Mouse (Mus musculus) testis, adult 2 months (tissue): Measurements from ENCODE around the gene Vps52.

Source experiments
- CTCF ChIP-seq: fragments of 200-500 bp; IDR thresholded peaks from 2 replicates; pipeline ENCODE4 v1.5.1; 2012; ENCODE audit warnings: low read depth, mild to moderate bottlenecking, inconsistent platforms, low read length, moderate library complexity; ENCODE audit not compliant: control insufficient read depth, insufficient read depth, insufficient replicate concordance
- POLR2A ChIP-seq: fragments of 200-500 bp; IDR thresholded peaks from 2 replicates; pipeline ENCODE4 v1.6.1; 2012; ENCODE audit warnings: low read depth, mild to moderate bottlenecking, inconsistent platforms, low read length, moderate library complexity; ENCODE audit not compliant: control insufficient read depth

GRCm38 (mm10) chr17:33965082-33965845 lies 9.7 kb downstream of the Vps52 start:
- TF ChIP-seq CTCF (no peak), POLR2A (no peak)
